Mouse (Mus musculus): ENCODE measurements at regions not wholly inside any gene's neighbourhood (a gene's known extent, or its start where the extent isn't known, plus 50 kb on each side); places are given as distances from the start of the nearest gene placed in this dataset.

GRCm38 (mm10) chr3:58058134-58058533 is 210.3 kb upstream of the Pfn2 start:
- Histone ChIP-seq H3K27me3 (ENCODE audit: insufficient read depth, low read length) (no peaks in the 10 kb centered on the region), H3K4me3 (ENCODE audit: low read depth, low read length) (no peak overlapping the region), H3K36me3 (ENCODE audit: insufficient read depth) (no peaks in the 10 kb centered on the region), H3K4me2 (no peak overlapping the region), H3K9me3 (ENCODE audit: low read depth, low read length) (no peaks in the 10 kb centered on the region), H3K9ac (no peak overlapping the region), H3K4me1 (ENCODE audit: insufficient read depth) (no peaks in the 10 kb centered on the region), H3K27ac (ENCODE audit: low read depth) (no peak overlapping the region)
- no peak for TF ChIP-seq CTCF (IDR thresholded peaks at IDR 0.05; ENCODE audit: low read depth)
- ATAC-seq (ENCODE audit: insufficient read depth): no peak
- no peak for DNase-seq
- WGBS: 46% methylated on average over 10 of the region's 10 CpGs

- TF ChIP-seq CTCF (IDR thresholded peaks at IDR 0.05; ENCODE audit: low read depth): no peak
- ATAC-seq (ENCODE audit: insufficient read depth) (no peak), DNase-seq (no peak)
- Histone ChIP-seq H3K36me3 (ENCODE audit: insufficient read depth) (no peaks in the 10 kb centered on the region), H3K27me3 (ENCODE audit: insufficient read depth, low read length) (no peaks in the 10 kb centered on the region), H3K9me3 (ENCODE audit: low read depth, low read length) (no peaks in the 10 kb centered on the region), H3K9ac (no peak overlapping the region), H3K4me2 (no peak overlapping the region), H3K27ac (ENCODE audit: low read depth) (no peak overlapping the region), H3K4me1 (ENCODE audit: insufficient read depth) (no peaks in the 10 kb centered on the region), H3K4me3 (ENCODE audit: low read depth, low read length) (no peak overlapping the region)
- 77% methylated on average over 7 of the region's 7 CpGs for WGBS
Measured at GRCm38 (mm10) chr3:58063852-58064549, 216.1 kb upstream of the Pfn2 start.

DNA sequence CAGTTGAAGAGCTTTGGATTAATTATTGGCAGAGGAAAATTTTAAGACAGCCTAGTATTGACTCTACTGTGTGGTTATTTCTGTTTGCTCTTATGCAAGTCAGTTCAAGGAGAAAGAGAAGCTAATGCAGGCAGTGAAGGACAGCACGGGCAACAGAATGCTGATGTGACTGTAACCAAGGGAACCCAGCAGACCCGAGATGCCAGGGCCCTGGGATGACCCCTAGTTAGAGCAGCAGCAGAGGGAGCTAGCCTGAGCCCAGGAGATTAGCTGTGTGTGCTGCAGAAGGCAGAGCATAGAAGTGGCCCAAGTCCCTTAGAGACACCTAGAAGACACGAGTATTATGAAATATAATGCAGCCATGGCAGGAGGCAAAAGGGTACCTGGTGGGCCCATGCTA is 223.7 kb upstream of the Pfn2 start:
- H3K9ac ChIP-seq: no peak overlapping the region
- no peaks in the 10 kb centered on the region for H3K36me3 ChIP-seq (ENCODE audit: insufficient read depth)
- DNase-seq (no peak), ATAC-seq (ENCODE audit: insufficient read depth) (no peak)
- H3K27me3 ChIP-seq (ENCODE audit: insufficient read depth, low read length): no peaks in the 10 kb centered on the region
- H3K9me3 ChIP-seq (ENCODE audit: low read depth, low read length): no peaks in the 10 kb centered on the region
- no peak overlapping the region for H3K4me3 ChIP-seq (ENCODE audit: low read depth, low read length)
- TF ChIP-seq CTCF (IDR thresholded peaks at IDR 0.05; ENCODE audit: low read depth): no peak
- no peaks in the 10 kb centered on the region for H3K4me1 ChIP-seq (ENCODE audit: insufficient read depth)
- H3K4me2 ChIP-seq: no peak overlapping the region
- 39% methylated on average over 3 of the region's 3 CpGs for WGBS
- H3K27ac ChIP-seq (ENCODE audit: low read depth): no peak overlapping the region

GRCm38 (mm10) chr3:58072230-58072839 is 224.5 kb upstream of the Pfn2 start:
- Histone ChIP-seq H3K9ac (no peak overlapping the region), H3K27me3 (ENCODE audit: insufficient read depth, low read length) (no peaks in the 10 kb centered on the region), H3K4me1 (ENCODE audit: insufficient read depth) (no peaks in the 10 kb centered on the region), H3K4me2 (no peak overlapping the region), H3K27ac (ENCODE audit: low read depth) (no peak overlapping the region), H3K36me3 (ENCODE audit: insufficient read depth) (no peaks in the 10 kb centered on the region), H3K9me3 (ENCODE audit: low read depth, low read length) (no peaks in the 10 kb centered on the region), H3K4me3 (ENCODE audit: low read depth, low read length) (no peak overlapping the region)
- TF ChIP-seq CTCF (IDR thresholded peaks at IDR 0.05; ENCODE audit: low read depth): no peak
- DNase-seq: no peak
- 81% methylated on average over 5 of the region's 5 CpGs for WGBS
- no peak for ATAC-seq (ENCODE audit: insufficient read depth)

- H3K36me3 ChIP-seq (ENCODE audit: insufficient read depth): no peaks in the 10 kb centered on the region
- no peaks in the 10 kb centered on the region for H3K4me1 ChIP-seq (ENCODE audit: insufficient read depth)
- H3K27ac ChIP-seq (ENCODE audit: low read depth): no peak overlapping the region
- H3K27me3 ChIP-seq (ENCODE audit: insufficient read depth, low read length): no peaks in the 10 kb centered on the region
- no peak overlapping the region for H3K4me2 ChIP-seq
- no peak for TF ChIP-seq CTCF (IDR thresholded peaks at IDR 0.05; ENCODE audit: low read depth)
- H3K9me3 ChIP-seq (ENCODE audit: low read depth, low read length): no peaks in the 10 kb centered on the region
- no peak overlapping the region for H3K4me3 ChIP-seq (ENCODE audit: low read depth, low read length)
- ATAC-seq (ENCODE audit: insufficient read depth): no peak
- peak; percentile 7 for DNase-seq
- WGBS: 76% methylated on average over 24 of the region's 24 CpGs
- H3K9ac ChIP-seq: no peak overlapping the region
Measured at GRCm38 (mm10) chr3:58089344-58090139, 241.7 kb upstream of the Pfn2 start.

DNA sequence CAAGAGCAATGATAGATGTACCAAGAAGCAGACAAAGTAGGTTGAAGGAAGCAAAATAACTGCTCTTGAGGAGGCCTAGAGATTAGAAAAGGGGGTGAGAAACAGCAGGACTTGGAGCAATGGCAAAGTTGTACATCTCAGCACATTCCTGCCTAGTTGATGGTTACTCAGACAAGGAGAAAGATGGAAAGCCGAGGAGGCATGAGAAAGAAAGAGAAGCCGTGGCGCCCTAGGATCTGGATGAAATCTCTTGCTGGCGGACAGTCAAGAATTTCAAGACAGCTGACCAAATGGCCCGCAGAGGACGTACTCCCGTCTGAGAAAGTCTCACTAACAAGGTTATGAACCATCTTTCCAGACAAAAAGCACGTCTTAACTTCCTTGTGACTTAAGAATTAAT is 242.5 kb upstream of the Pfn2 start:
- Histone ChIP-seq H3K9ac (no peak overlapping the region), H3K4me2 (no peak overlapping the region), H3K4me1 (ENCODE audit: insufficient read depth) (no peaks in the 10 kb centered on the region), H3K27me3 (ENCODE audit: insufficient read depth, low read length) (no peaks in the 10 kb centered on the region), H3K36me3 (ENCODE audit: insufficient read depth) (no peaks in the 10 kb centered on the region), H3K9me3 (ENCODE audit: low read depth, low read length) (no peaks in the 10 kb centered on the region), H3K4me3 (ENCODE audit: low read depth, low read length) (no peak overlapping the region), H3K27ac (ENCODE audit: low read depth) (no peak overlapping the region)
- 61% methylated on average over 8 of the region's 8 CpGs for WGBS
- DNase-seq: peak; percentile 25
- ATAC-seq (ENCODE audit: insufficient read depth): no peak
- TF ChIP-seq CTCF (IDR thresholded peaks at IDR 0.05; ENCODE audit: low read depth): no peak

Data from lung, embryonic 14.5 days (tissue).